Mouse (Mus musculus) cerebellum, adult 8-10 months (tissue): ENCODE measurements around the gene Epb41.

Experiments
- DNase-seq: peaks from one replicate; pipeline ENCODE4 v3.0.0; 2022

Epb41 gene

GRCm38 (mm10) chr4:132074933-132075769 lies at the start of gene Epb41:
Gene Epb41, minus strand, starts transcription at chr4:132075321.
- peak; percentile 100 for DNase-seq

GRCm38 (mm10) chr4:132123166-132123565 lies 48.0 kb upstream of the Epb41 start:
- no peak for DNase-seq

- DNase-seq = no peak
Measured at GRCm38 (mm10) chr4:132121674-132122073, 46.6 kb upstream of the Epb41 start.

GRCm38 (mm10) chr4:132119566-132119965 lies 44.4 kb upstream of the Epb41 start:
- DNase-seq = no peak

- no peak for DNase-seq
Measured at GRCm38 (mm10) chr4:132116315-132116714, 41.2 kb upstream of the Epb41 start.

- peak; percentile 11 for DNase-seq
Measured at GRCm38 (mm10) chr4:132113411-132114095, 38.4 kb upstream of the Epb41 start.

- no peak for DNase-seq
Measured at GRCm38 (mm10) chr4:132111227-132111626, 36.1 kb upstream of the Epb41 start.

GRCm38 (mm10) chr4:132108221-132108620 lies 33.1 kb upstream of the Epb41 start:
- DNase-seq = no peak

- DNase-seq = no peak
Measured at GRCm38 (mm10) chr4:132101152-132101551, 26.0 kb upstream of the Epb41 start.

- DNase-seq = no peak
Measured at GRCm38 (mm10) chr4:132099548-132099947, 24.4 kb upstream of the Epb41 start.

- no peak for DNase-seq
Measured at GRCm38 (mm10) chr4:132095043-132095442, 19.9 kb upstream of the Epb41 start.

- no peak for DNase-seq
Measured at GRCm38 (mm10) chr4:132093928-132094327, 18.8 kb upstream of the Epb41 start.

GRCm38 (mm10) chr4:132093136-132093535 lies 18.0 kb upstream of the Epb41 start:
- no peak for DNase-seq

GRCm38 (mm10) chr4:132088921-132089320 lies 13.8 kb upstream of the Epb41 start:
- peak; percentile 66 for DNase-seq

- DNase-seq = no peak
Measured at GRCm38 (mm10) chr4:132085114-132085513, 10.0 kb upstream of the Epb41 start.

GRCm38 (mm10) chr4:132080492-132080983 lies 5.4 kb upstream of the Epb41 start:
- DNase-seq = no peak

GRCm38 (mm10) chr4:132079555-132080275 lies 4.6 kb upstream of the Epb41 start:
- DNase-seq = peak; percentile 76

GRCm38 (mm10) chr4:132078296-132078714 lies 3.2 kb upstream of the Epb41 start:
- DNase-seq = no peak

- DNase-seq = no peak
Measured at GRCm38 (mm10) chr4:132077445-132077844, 2.3 kb upstream of the Epb41 start.

GRCm38 (mm10) chr4:132076480-132077405 lies 1.6 kb upstream of the Epb41 start:
- no peak for DNase-seq

- DNase-seq = no peak
Measured at GRCm38 (mm10) chr4:132075796-132076195, 675 bp upstream of the Epb41 start.
